Mouse (Mus musculus) right cerebral cortex, postnatal 10 days (tissue): ENCODE measurements at regions not wholly inside any gene's neighbourhood (a gene's known extent, or its start where the extent isn't known, plus 50 kb on each side); places are given as distances from the start of the nearest gene placed in this dataset.

ENCODE experiments used
- DNase-seq, 2 experiments: peaks; one replicate each; pipeline ENCODE4 v3.0.0; 2021; ENCODE audit warnings: low spot score in 2 of 2

DNA sequence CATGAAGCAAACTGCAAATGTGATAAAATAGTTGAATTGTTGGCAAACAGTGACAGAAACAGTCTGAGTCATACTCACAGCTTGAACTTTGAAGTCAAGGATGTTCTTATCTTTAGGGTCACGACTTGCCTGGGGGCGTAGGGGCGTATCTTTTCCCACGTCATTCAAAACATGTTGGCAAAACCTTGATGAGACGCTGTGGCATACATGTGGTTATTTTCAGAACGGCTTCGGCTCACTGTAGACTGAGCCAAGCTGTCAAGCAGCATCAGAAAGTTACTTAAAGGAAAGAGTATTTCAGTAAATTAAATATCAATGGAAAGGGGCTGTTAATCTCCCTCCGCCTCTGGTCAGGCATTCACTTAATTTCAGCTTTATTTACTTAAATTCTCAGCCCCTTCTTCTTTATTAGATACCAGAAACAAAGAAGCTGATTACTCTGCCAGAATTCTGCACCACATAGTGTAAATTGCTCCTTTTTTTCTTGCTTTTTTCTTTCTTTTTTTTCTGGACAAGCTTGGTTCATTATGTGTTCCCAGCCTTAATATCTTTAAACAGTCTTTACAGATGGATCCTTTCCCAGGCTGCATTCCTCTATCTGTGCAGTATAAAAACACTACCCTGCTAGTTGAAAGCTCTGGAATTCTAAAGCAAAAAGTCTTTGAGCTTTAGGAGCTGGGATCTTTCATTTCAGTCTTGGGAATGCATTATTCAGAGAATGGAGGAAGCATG lies 302.9 kb upstream of the Epha3 start:
- DNase-seq, result peak; percentile 18 to 23

DNA sequence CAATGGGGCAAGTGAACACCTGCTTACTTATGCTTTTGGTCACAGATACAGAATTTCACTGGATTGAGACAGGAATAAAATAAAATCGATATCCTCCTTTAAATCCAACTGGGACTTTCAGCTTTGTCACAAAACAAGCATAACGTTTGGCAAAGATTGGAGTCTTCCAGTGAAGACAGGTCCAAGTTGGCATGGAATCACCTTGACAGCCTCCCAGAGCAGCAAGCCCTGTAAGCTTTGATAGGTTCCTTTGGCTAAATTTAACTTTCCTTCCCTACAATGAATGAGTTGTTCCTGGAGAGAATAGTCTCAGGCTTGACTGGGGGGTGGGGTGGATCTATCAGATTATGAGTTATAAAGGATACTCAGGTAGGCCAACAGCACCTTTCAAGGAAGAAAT lies 302.1 kb upstream of the Epha3 start:
- peak in 1 of 2 experiments; percentile 18 for DNase-seq

DNA sequence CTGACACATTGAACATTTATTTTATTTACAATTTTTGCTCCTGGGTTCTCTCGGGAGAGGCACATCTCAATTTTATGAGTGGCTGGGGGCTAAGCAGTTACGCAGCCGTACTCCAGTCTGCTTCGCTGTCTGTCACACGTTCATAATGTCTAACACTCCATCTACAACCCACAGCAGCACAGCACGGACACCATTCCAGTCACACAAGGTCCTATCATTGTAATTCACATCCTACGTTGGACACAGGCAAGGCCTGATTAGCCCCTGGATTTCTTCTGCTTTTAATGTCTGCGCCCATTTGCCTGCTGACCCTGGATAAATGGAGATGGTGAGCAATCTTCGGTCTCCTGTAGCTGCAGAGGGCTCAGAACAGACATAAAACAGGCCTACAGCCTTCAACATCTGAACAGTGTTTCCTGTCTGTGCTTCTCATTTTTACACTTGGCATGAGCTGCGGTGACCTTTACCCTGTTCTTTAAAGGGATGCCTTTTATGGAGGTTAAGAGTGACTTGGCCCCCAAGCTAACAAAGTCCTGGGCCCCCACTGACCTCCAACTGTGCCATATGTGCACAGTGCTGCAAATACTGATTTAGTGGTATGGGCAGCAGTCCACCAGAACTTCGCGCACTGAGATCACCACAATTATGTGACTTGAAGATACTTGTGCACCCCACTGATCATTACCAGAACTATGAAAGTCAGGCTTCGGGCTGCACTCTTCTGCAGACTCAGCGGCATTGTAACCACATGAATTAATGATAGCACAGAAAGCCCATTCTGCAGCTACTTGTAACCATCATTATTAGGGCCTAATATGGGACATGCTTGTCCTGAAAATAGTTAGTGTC lies 281.9 kb upstream of the Epha3 start:
- no peak for DNase-seq
